Mouse (Mus musculus): ENCODE measurements around the gene Tnpo3.
A peak's percentile ranks its signal among the peaks of the same experiment; 100 is the strongest.

Tnpo3 gene

GRCm38 (mm10) chr6:29609111-29610019, at the start of gene Tnpo3:
Gene Tnpo3, minus strand, starts transcription at chr6:29609887.
- DNase-seq (ENCODE audit: low spot score in 2 of 2): peak; percentile 92 to 94

GRCm38 (mm10) chr6:29658626-29659475, 49.2 kb upstream of the Tnpo3 start:
- DNase-seq (ENCODE audit: low spot score in 2 of 2): no peak

- no peak for DNase-seq (ENCODE audit: low spot score in 2 of 2)
Observed at GRCm38 (mm10) chr6:29653271-29653670, 43.6 kb upstream of the Tnpo3 start.

DNA sequence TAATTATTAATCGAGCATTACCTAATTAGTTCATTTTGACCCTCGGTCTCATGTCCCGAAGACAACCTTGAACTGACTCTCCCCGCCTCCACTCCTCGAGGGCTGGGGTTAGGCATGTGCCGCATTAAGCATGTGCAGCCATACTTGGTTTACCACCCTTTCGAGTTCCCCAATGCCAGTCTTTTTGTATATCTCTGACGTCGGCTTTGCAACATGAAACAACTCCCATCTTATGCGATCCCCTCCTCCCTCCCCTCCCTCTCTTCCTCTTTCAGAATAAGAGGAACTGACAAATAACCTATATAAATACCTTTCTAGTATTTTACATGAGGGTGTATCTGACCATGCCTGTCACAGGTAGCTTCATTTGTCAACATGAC, 40.5 kb upstream of the Tnpo3 start:
- DNase-seq (ENCODE audit: low spot score in 2 of 2): peak in 1 of 2 experiments; percentile 8

GRCm38 (mm10) chr6:29649494-29650169, 39.9 kb upstream of the Tnpo3 start:
- peak; percentile 63 to 79 for DNase-seq (ENCODE audit: low spot score in 2 of 2)

- no peak for DNase-seq (ENCODE audit: low spot score in 2 of 2)
Observed at GRCm38 (mm10) chr6:29641816-29642215, 32.1 kb upstream of the Tnpo3 start.

GRCm38 (mm10) chr6:29639580-29640419, 30.1 kb upstream of the Tnpo3 start:
- DNase-seq (ENCODE audit: low spot score in 2 of 2): no peak

DNA sequence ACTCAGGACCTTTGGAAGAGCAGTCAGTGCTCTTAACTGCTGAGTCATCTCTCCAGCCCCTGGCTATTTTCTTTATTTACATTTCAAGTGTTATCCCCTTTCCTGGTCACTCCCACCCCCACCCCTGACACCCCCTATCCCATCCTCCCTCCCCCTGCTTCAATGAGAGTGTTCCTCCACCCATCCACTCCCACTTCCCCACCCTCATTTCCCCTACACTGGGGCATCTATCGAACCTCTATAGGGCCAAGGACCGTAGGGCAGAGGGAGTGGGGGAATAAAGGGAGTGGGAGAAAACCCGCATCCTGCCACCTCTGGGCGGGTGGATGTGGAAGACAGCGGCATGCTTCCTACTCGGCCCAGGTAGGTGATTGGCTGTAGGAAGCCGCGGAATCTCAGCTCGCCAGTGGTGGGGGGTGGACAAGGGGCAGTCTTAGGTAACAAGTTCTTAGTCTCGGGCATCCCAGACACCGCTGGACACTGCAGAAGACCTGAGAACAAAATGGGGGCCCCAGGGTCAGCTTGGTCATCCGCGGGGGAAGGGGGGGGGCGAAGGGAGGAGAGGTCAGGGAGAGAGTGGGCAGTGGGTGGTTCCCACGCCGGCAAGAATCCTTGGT, 29.3 kb upstream of the Tnpo3 start:
- DNase-seq (ENCODE audit: low spot score in 2 of 2): no peak

- no peak for DNase-seq (ENCODE audit: low spot score in 2 of 2)
Observed at GRCm38 (mm10) chr6:29637397-29638373, 28.0 kb upstream of the Tnpo3 start.

- no peak for DNase-seq (ENCODE audit: low spot score in 2 of 2)
Observed at GRCm38 (mm10) chr6:29636322-29637092, 26.8 kb upstream of the Tnpo3 start.

DNA sequence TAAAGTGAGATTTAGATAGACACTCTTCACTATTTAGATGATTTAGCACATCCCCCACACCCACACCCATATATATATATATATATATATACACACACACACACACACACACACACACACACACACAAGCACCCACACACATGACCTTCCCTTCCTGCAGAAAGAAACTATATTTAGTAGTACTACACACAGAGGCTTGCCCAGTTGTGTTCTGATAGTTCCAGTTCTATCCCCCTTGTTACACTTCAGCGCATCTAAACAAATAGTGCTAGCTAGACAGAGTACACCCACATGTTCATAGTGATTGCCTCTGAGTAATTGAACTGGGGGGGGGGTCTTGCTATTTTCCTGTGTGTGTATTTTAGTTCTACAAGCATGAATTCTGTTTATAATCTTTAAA, 24.9 kb upstream of the Tnpo3 start:
- no peak for DNase-seq (ENCODE audit: low spot score in 2 of 2)

DNA sequence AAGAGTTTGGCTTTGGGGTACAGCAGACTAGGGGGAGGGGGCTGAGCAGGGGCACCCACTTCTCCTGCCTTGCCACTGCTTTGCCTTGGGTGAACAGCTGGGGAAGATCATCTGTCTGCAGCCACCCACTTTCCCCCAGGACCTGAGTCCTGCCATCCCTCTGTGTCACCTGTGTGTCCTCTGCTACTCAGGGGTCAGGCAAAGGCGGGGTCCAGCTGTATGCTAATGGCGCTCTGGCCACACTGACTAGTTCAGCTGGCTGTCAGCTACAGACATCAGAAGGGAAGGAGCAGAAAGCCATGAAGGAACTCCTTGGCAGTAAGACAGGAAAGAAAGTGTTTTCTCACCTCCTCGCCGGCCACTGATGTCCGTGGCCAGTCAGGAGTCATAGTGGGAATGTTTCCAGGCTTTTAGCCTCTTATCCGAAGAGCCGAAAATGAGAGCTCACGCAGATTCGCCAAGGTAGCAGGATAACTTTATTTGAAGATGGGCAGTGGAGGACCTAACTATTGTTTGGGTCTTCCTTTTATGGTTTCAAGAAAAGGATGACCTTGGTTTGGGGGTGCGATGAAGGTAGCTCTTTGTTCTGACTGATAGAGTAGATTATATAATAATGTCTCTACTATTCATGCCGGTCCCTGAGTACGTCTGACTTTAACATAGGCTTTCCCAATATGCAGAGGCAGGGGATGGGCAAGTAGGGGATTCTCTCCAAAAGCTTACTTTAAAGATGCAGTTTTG, 23.0 kb upstream of the Tnpo3 start:
- no peak for DNase-seq (ENCODE audit: low spot score in 2 of 2)

DNA sequence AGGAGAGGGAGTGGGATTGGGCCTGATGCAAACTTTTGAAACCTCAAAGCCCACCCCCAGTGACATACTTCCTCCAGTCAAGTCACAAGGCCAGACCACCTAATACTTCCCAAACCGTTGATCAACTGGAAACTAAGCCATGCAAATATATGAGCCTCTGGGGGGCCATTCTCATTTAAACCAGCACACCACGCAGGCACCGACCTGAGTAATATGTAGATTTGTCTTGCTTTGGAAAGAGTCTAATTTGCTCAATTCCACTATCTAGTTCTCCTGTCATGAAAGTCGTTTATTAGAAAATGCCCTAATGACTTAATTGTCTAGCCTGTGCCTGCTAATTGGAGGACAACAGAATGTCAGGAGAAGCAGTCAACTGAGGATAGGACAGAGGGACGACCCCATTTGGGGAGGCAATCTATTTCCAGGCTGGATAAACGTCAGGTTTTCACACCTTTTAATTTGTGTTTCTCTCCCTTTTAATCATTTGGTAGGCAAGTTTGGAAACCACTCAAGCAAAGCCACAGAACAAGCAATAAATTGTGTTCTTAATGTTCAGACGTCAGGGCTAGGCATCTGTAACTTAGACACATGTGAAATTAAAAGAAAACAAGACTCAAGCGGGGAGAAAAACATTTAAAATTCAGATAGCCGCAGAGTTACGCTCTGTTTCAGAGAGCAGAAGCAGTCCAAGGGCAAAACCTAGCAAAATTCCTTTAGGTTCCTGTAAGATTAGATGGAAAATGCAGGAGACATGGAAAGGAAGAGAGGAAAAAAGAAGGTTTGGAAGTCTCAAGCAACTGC, 22.3 kb upstream of the Tnpo3 start:
- DNase-seq (ENCODE audit: low spot score in 2 of 2): no peak

DNA sequence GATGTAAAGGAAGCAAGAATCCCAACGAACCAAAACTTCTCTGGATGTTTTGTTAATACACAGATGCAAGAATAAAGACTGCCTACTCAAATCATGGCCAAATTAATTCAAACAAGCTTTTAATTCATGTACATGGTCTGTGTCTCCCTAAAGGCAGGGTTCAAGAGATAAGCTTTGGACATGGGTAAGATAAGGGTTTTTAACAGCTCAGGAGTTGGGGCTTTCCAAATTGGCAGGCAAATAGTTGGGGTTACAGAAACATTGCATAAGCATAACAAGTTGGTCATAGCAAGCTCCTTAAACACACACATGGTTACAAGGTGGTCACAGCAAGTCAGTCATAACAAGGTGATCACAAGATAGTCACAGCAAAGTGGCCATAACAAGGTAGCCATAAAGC, 20.5 kb upstream of the Tnpo3 start:
- no peak for DNase-seq (ENCODE audit: low spot score in 2 of 2)

- DNase-seq (ENCODE audit: low spot score in 2 of 2): no peak
Observed at GRCm38 (mm10) chr6:29627756-29628155, 18.1 kb upstream of the Tnpo3 start.

- DNase-seq (ENCODE audit: low spot score in 2 of 2): no peak
Observed at GRCm38 (mm10) chr6:29623857-29624256, 14.2 kb upstream of the Tnpo3 start.

DNA sequence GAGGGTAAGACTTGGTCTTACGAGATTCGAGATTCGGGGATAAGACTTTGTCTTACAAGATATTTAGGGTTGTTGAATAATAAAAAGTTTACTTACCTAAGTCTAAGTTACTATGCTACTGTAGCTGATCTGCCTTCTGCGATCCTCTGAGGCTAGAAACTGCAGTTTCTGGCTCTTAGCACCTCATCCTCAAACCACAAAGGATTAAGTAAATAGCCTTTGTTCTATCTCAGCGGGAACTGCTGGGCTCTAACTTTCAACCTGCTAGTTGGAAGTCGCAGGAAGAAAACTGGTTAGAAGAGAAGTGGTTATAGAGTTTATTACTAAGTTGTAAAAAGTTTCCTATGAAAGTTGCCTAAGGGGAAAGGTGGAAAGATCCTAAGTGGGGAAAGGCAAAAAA, 12.6 kb upstream of the Tnpo3 start:
- no peak for DNase-seq (ENCODE audit: low spot score in 2 of 2)
